ENCODE assay signal across 13 mouse cellular contexts in the genomic region with DNA sequence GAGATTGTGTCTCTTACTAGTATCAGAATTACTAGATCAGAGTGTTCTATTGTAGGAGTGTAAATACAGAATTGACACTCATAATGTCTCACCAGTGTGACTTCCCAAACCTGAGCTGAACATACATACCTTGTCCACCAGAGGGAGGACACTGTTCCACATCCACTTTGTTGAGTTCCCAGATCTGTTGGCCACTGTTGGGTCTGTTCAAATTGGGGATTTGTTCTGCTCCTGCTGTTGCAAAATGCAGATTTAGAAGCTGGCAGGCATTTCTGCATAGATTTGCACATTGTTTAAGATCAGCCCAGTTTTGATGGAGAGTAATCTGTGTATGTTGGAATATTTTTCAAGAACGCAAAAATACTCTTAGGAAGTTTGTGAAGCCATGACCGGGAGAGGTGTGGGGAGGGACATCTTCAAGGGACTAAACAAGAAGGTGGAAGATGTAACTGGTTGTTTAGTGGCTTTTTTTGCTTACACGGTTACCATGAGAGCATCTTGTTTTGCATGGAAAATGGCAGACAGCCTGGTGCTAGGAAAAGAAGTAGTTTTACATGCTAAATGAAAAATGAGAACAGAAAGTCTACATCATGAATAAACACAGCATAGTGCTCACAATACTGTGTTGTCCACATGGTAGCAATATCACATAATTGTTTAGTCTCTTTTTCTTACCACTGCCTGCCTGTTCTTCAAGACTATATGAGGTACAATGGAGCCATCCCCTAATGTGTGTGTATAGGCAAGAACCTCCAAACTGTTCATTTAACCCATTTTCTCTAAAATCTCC.
DNase-seq lines count a peak whose midpoint lies in the region; ATAC-seq and TF ChIP-seq lines count a peak whose summit lies in the region.
"Had no signal": no experiment of that assay in that cellular context is flagged by ENCODE, and none has a peak within 500 bp of the region (broad histone marks: within the 10 kb centered on the region; RNA-seq: fewer than 3 reads in every experiment).

No protein-coding gene starts in this region.

- no peaks in the 10 kb centered on the region for H3K79me2 ChIP-seq in heart, adult 2 months (replicated peaks; ENCODE audit: control insufficient read depth, insufficient read depth, low read length)

- no peak overlapping the region for H3K4me3 ChIP-seq in heart, adult 2 months
- H3K4me3 ChIP-seq in midbrain, embryonic 15.5 days = no peak overlapping the region
- H3K4me3 ChIP-seq: liver, embryonic 13.5 days had no signal

- TF ChIP-seq CTCF in heart, adult 2 months (IDR thresholded peaks at IDR 0.05) = peak; percentile 45

- WGBS in heart, adult 2 months = 86% methylated on average over 3 of the region's 3 CpGs
- 94% methylated on average over 3 of the region's 3 CpGs for WGBS in midbrain, embryonic 15.5 days

- H3K4me2 ChIP-seq in midbrain, embryonic 15.5 days = no peak overlapping the region
- H3K4me2 ChIP-seq: liver, embryonic 13.5 days; midbrain, embryonic 11.5 days had no signal

- intact Hi-C loops in heart, adult 2 months (cut with DNase I) = no loop called here
- intact Hi-C loops in heart, postnatal 14 days (cut with DNase I) = no loop called here
- intact Hi-C loops in left cerebral cortex, postnatal 10 days (cut with DNase I) = loop anchor here (5.0 kb wide), 1 partner anchor 46 kb away; no protein-coding TSS in a partner anchor

- H3K36me3 ChIP-seq in heart, adult 2 months (ENCODE audit: control insufficient read depth, insufficient read depth, low read length) = no peaks in the 10 kb centered on the region
- H3K36me3 ChIP-seq in midbrain, embryonic 15.5 days (replicated peaks) = no peaks in the 10 kb centered on the region
- H3K36me3 ChIP-seq: liver, embryonic 13.5 days had no signal

- DNase-seq in heart, adult 2 months = no peak
- no peak for DNase-seq in heart, postnatal 14 days
- peak; percentile 48 for DNase-seq in 416B (ENCODE audit: low read depth)
- DNase-seq in brain, embryonic 18.5 days (ENCODE audit: low read depth, low spot score) = peak; percentile 60
- DNase-seq in left cerebral cortex, postnatal 10 days (ENCODE audit: extremely low spot score in 1 of 2, low spot score in 2 of 2) = peak; percentile 20 to 65
- no peak for DNase-seq in thymus, postnatal 4 days
- no peak for DNase-seq in thymus, postnatal 25 days
- DNase-seq: adrenal gland, adult 2 months; cerebellum, adult 9-11 months; kidney, postnatal 10 days; liver, embryonic 13.5 days had no signal

- H3K27ac ChIP-seq in heart, adult 2 months = no peak overlapping the region
- no peak overlapping the region for H3K27ac ChIP-seq in midbrain, embryonic 15.5 days
- H3K27ac ChIP-seq: liver, embryonic 13.5 days had no signal

- ATAC-seq in midbrain, embryonic 15.5 days (replicated peaks) = no peak

- TF ChIP-seq EP300 in heart, adult 2 months (IDR thresholded peaks at IDR 0.05; ENCODE audit: insufficient read depth, low read depth, low read length) = no peak

- H3K9ac ChIP-seq in heart, adult 2 months (ENCODE audit: low read depth, low read length) = no peak overlapping the region
- no peak overlapping the region for H3K9ac ChIP-seq in midbrain, embryonic 15.5 days
- H3K9ac ChIP-seq: liver, embryonic 13.5 days had no signal

- no peaks in the 10 kb centered on the region for H3K27me3 ChIP-seq in heart, adult 2 months (ENCODE audit: control insufficient read depth, insufficient read depth, low read length)
- H3K27me3 ChIP-seq in midbrain, embryonic 15.5 days (replicated peaks) = no peaks in the 10 kb centered on the region
- H3K27me3 ChIP-seq: liver, embryonic 13.5 days had no signal

- TF ChIP-seq POLR2A in heart, adult 2 months (IDR thresholded peaks at IDR 0.05; ENCODE audit: insufficient read depth, low read depth, low read length) = no peak

- no peaks in the 10 kb centered on the region for H3K9me3 ChIP-seq in midbrain, embryonic 15.5 days
- H3K9me3 ChIP-seq: liver, embryonic 13.5 days had no signal

- no peaks in the 10 kb centered on the region for H3K4me1 ChIP-seq in heart, adult 2 months (ENCODE audit: control insufficient read depth, insufficient read depth, low read length)
- no peaks in the 10 kb centered on the region for H3K4me1 ChIP-seq in midbrain, embryonic 15.5 days
- H3K4me1 ChIP-seq: liver, embryonic 13.5 days had no signal

Comparison
In these comparisons a context has a peak if more than half of its experiments do, and no peak if none do; other contexts are left out.
1. DNase-seq: peak in 416B (single experiment), brain, embryonic 18.5 days (single experiment) and left cerebral cortex, postnatal 10 days (2 of 2); none in heart, adult 2 months (0 of 2), heart, postnatal 14 days (0 of 2), thymus, postnatal 4 days (single experiment) and thymus, postnatal 25 days (single experiment).